Mouse (Mus musculus): ENCODE results near the gene Gm20873. TPM values are rescaled to one million over a fixed set of nuclear protein-coding genes. Genes with fewer than 3 reads are reported as not detected.
"Not testable (repeated sequence)": the region's sequence is repeated elsewhere in the genome, so short reads cannot be mapped to it uniquely, and the experiment has no call there.

Gm20873 gene
- not detected for polyA plus RNA-seq (2012; fragmentation: generic; extraction: Trizol)
- long read RNA-seq, experiment 1, result 0 reads
- long read RNA-seq, experiment 2, result 0 reads

DNA sequence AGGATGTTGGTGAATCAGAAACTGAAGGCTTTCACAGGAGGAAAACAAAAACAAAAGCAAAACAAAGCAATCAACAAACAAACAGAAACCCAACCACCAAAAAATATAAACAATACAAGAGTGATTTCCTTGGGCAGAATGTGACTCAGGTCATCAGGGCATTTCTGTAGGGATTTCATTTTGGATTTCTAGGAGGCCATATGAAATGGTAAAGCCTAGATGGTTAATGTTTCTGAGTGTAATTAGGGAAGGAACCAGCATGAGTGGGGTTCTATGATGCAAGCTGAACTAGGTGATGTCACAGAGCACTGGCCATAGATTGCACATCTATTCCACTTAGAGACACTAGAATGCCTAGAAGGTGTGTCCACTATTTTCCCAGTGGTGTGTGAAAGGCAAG is at the start of gene Gm20873:
Gene Gm20873 (plus strand): TSS at position 301 of the 400 bp plus-strand sequence.
- not testable (repeated sequence) for H3ac ChIP-seq (ENCODE audit: control insufficient read depth, insufficient read length, low read depth); H3K79me2 ChIP-seq (ENCODE audit: control insufficient read depth, insufficient read depth); H3K79me3 ChIP-seq (ENCODE audit: low read depth); H3K27me3 ChIP-seq (ENCODE audit: control insufficient read depth, insufficient read depth, insufficient read length); H3K4me3 ChIP-seq (ENCODE audit: insufficient read depth, poor library complexity, severe bottlenecking); H3K36me3 ChIP-seq (ENCODE audit: control insufficient read depth, insufficient read depth)

DNA sequence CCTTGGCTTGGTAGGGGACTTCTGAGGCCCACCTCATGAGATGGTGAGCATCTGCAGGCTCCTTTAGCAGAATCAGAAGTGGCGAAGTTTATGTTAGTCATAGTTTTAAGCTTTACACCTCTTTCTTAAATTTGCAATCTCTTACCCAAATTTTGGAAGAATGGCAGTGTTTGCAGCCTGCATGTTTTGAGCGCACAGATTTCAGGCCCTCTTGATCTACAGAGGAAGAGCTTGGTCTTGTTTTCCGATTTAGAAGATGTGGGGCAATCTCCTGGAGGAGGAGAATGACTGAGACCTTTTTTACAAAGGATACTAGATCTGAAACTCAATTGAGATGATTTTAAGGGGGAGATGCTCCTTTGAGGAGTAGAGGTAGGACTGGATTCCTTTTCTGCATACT is 29.0 kb upstream of the Gm20873 start, which contains the start of gene Gm21746:
Gene Gm21746 (minus strand): TSS at position 101 of the 400 bp plus-strand sequence.
- H3K4me3 ChIP-seq (ENCODE audit: insufficient read depth, poor library complexity, severe bottlenecking); H3K36me3 ChIP-seq (ENCODE audit: control insufficient read depth, insufficient read depth); H3K79me3 ChIP-seq (ENCODE audit: low read depth); H3ac ChIP-seq (ENCODE audit: control insufficient read depth, insufficient read length, low read depth); H3K27me3 ChIP-seq (ENCODE audit: control insufficient read depth, insufficient read depth, insufficient read length); H3K79me2 ChIP-seq (ENCODE audit: control insufficient read depth, insufficient read depth): not testable (repeated sequence)

Other genes with a start within 250 kb of the Gm20873 start
- not detected for gene Gm21746, start 29.1 kb upstream of the Gm20873 start, polyA plus RNA-seq (2012; fragmentation: generic; extraction: Trizol)